In the genomic region with DNA sequence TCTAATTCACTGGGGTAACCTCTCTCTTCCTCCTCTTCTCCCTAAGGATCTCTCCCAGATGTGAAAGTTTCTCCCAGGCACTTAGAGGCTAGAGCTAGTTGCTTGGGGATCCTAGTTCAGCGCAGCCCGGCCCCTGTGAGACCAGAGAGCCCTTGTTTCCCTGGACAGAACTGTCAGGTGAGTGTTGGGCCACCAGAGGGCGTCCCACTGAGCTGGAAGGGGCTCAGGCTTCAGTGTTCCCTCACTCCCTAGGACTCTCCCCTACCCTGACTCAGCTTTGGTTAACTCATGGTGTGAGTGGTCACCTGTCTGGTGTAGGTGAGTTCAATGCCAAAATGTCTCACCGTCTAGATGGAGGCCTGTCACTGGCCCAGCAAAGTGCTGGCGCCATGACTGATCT, we compare ENCODE assay signal across 8 mouse cellular contexts. TPM values are rescaled to one million over a fixed set of nuclear protein-coding genes. Genes with fewer than 3 reads are reported as not detected.
DNase-seq lines count a peak whose midpoint lies in the region; ATAC-seq and TF ChIP-seq lines count a peak whose summit lies in the region.

TSS of gene Gigyf1 (plus strand) at position 113 of the 400 bp plus-strand sequence.

- H3K4me2 ChIP-seq in liver, embryonic 14.5 days (ENCODE audit: low read depth), result no peak within 1 kb of the TSS

- peak; percentile 83 for TF ChIP-seq CTCF in liver, embryonic 14.5 days (IDR thresholded peaks at IDR 0.05; ENCODE audit: low read depth)

- H3K9ac ChIP-seq in liver, embryonic 14.5 days (replicated peaks), result no peak within 1 kb of the TSS

- no peaks in the 10 kb centered on the region for H3K9me3 ChIP-seq in forebrain, embryonic 10.5 days
- no peaks in the 10 kb centered on the region for H3K9me3 ChIP-seq in liver, embryonic 14.5 days (ENCODE audit: control insufficient read depth, low read length)

- WGBS in forebrain, embryonic 10.5 days, result 79% methylated on average over 5 of the region's 5 CpGs
- WGBS in liver, embryonic 14.5 days (ENCODE audit: insufficient replicate concordance), result 72% methylated on average over 5 of the region's 5 CpGs

- H3K4me1 ChIP-seq in forebrain, embryonic 10.5 days, result peaks cover 26% of the 10 kb centered on the region
- no peaks in the 10 kb centered on the region for H3K4me1 ChIP-seq in liver, embryonic 14.5 days (replicated peaks; ENCODE audit: control insufficient read depth in 2 of 2, insufficient read depth in 2 of 2, low read length in 1 of 2)

- no peaks in the 10 kb centered on the region for H3K27me3 ChIP-seq in forebrain, embryonic 10.5 days (ENCODE audit: poor library complexity, severe bottlenecking)
- H3K27me3 ChIP-seq in liver, embryonic 14.5 days (ENCODE audit: control insufficient read depth, insufficient read depth, low read length), result no peaks in the 10 kb centered on the region

- H3K27ac ChIP-seq in forebrain, embryonic 10.5 days, result no peak within 1 kb of the TSS
- H3K27ac ChIP-seq in liver, embryonic 14.5 days, result no peak within 1 kb of the TSS

- H3K36me3 ChIP-seq in forebrain, embryonic 10.5 days (replicated peaks), result peaks cover 88% of the 10 kb centered on the region
- peaks cover 21% of the 10 kb centered on the region for H3K36me3 ChIP-seq in liver, embryonic 14.5 days (replicated peaks; ENCODE audit: control insufficient read depth, insufficient read depth, low read depth)

- DNase-seq in layer of hippocampus, adult 18-20 months (ENCODE audit: low spot score in 2 of 2), result no peak
- DNase-seq in layer of hippocampus, adult 9-11 months, result no peak
- DNase-seq in NIH3T3 (ENCODE audit: low read depth), result peak; percentile 55
- DNase-seq in forebrain, embryonic 10.5 days (ENCODE audit: extremely low spot score, low spot score), result no peak
- DNase-seq in liver, embryonic 14.5 days (ENCODE audit: low read depth in 3 of 3, low spot score in 3 of 3), result no peak
- DNase-seq in retina, embryonic 14.5 days (ENCODE audit: low spot score), result peak; percentile 66
- no peak for DNase-seq in cerebellum, adult 9-10 months

- no peak for TF ChIP-seq EP300 in liver, embryonic 14.5 days (IDR thresholded peaks at IDR 0.05; ENCODE audit: low read depth)

- H3K4me3 ChIP-seq in forebrain, embryonic 10.5 days, result no peak within 1 kb of the TSS
- no peak within 1 kb of the TSS for H3K4me3 ChIP-seq in liver, embryonic 14.5 days (ENCODE audit: insufficient read depth in 1 of 2, low read depth in 2 of 2, low read length in 2 of 2)

- ATAC-seq in hematopoietic stem cell, adult 5-6 weeks (replicated peaks in 1 of 2; ENCODE audit: insufficient read depth in 1 of 2, low FRiP score in 2 of 2, low TSS enrichment in 1 of 2, low read depth in 1 of 2, poor library complexity in 2 of 2, severe bottlenecking in 2 of 2), result peak in 1 of 2 experiments; percentile 67; a peak in 2 of 4 replicates
- no peak for ATAC-seq in liver, embryonic 14.5 days (ENCODE audit: insufficient read depth)

RNA-seq across cellular contexts. Expression of gene Gigyf1, which starts in this region (rescaled TPM):
- 10 to 100 TPM; 64.1 to 65.4 TPM for total RNA-seq in layer of hippocampus, adult 18-20 months (2021)
- 13.5 and 14.0 TPM in 2 replicates for polyA plus RNA-seq in forebrain, embryonic 10.5 days (2016; fragmentation: Nextera tagmentation; extraction: Ambion mirVana)
- total RNA-seq in hematopoietic stem cell, adult 5-6 weeks (2017), result 13.4 and 16.3 TPM in 2 replicates
- polyA plus RNA-seq in liver, embryonic 14.5 days (2012; rRNA removed), result 4.6 and 5.7 TPM in 2 replicates
- polyA plus RNA-seq in liver, embryonic 14.5 days (2014; fragmentation: Nextera tagmentation; extraction: Ambion mirVana), result 2.1 and 2.8 TPM in 2 replicates

Comparison
In these comparisons a context has a peak if more than half of its experiments do, and no peak if none do; other contexts are left out.
1. DNase-seq: peak in NIH3T3 (single experiment) and retina, embryonic 14.5 days (single experiment); none in layer of hippocampus, adult 18-20 months (0 of 2), layer of hippocampus, adult 9-11 months (single experiment), forebrain, embryonic 10.5 days (single experiment), liver, embryonic 14.5 days (0 of 3) and cerebellum, adult 9-10 months (single experiment).